Mouse (Mus musculus): ENCODE measurements around the gene Gprin3.

DNA sequence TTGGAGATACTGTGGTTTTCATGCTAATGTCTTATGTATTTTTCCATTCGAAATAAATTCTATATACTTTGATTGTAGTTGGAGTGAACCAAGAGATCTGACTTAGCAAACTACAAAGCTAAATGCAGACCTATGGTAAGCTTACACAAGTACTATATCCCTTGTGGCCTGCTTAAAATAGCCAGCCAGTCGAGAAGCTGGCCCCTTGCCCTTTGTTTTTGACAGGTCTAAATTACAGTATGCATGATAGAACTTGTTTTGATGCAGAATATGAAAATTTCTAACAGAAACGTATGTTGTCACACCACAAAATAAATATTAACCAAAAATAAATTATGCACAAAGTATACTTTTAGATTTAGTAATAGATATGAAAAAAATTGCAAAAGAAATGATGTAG is 9.8 kb upstream of the Gprin3 start:
- TF ChIP-seq CTCF (IDR thresholded peaks at IDR 0.05; ENCODE audit: control insufficient read depth, insufficient read depth, insufficient replicate concordance, low read depth, low read length) (no peak), POLR2A (IDR thresholded peaks at IDR 0.05; ENCODE audit: control insufficient read depth, low read depth, low read length) (no peak)
